Mouse (Mus musculus): Measurements from ENCODE around the gene Cyp1a2. TPM values are rescaled to one million over a fixed set of nuclear protein-coding genes. Genes with fewer than 3 reads are reported as not detected.
A peak's percentile ranks its signal among the peaks of the same experiment; 100 is the strongest.

Cyp1a2 gene
- polyA plus RNA-seq, 1 experiment from 2014 or later = not detected

GRCm38 (mm10) chr9:57668277-57668676 is 15.2 kb downstream of the Cyp1a2 start:
- no peaks in the 10 kb centered on the region for H3K27me3 ChIP-seq (replicated peaks; ENCODE audit: low read depth, poor library complexity, severe bottlenecking)
- H3K4me1 ChIP-seq = no peaks in the 10 kb centered on the region
- 43% methylated on average over 1 of the region's 1 CpGs for WGBS

GRCm38 (mm10) chr9:57667817-57668216 is 15.7 kb downstream of the Cyp1a2 start:
- H3K36me3 ChIP-seq (replicated peaks) = no peaks in the 10 kb centered on the region
- no peak overlapping the region for H3K27ac ChIP-seq (replicated peaks)
- H3K27me3 ChIP-seq (replicated peaks; ENCODE audit: low read depth, poor library complexity, severe bottlenecking) = no peaks in the 10 kb centered on the region
- no peak for DNase-seq (ENCODE audit: low spot score)
- no peak overlapping the region for H3K4me3 ChIP-seq
- WGBS = 63% methylated on average over 11 of the region's 11 CpGs
- H3K4me1 ChIP-seq = no peaks in the 10 kb centered on the region
- H3K9me3 ChIP-seq = no peaks in the 10 kb centered on the region

More at GRCm38 (mm10) chr9:57668277-57668676, 15.2 kb downstream of the Cyp1a2 start:
- no peak overlapping the region for H3K27ac ChIP-seq (replicated peaks)
- no peak overlapping the region for H3K4me3 ChIP-seq
- H3K36me3 ChIP-seq (replicated peaks) = no peaks in the 10 kb centered on the region
- no peaks in the 10 kb centered on the region for H3K9me3 ChIP-seq
- no peak for DNase-seq (ENCODE audit: low spot score)

- Histone ChIP-seq H3K4me3 (no peak overlapping the region), H3K27ac (replicated peaks) (no peak overlapping the region), H3K36me3 (replicated peaks) (no peaks in the 10 kb centered on the region), H3K9me3 (no peaks in the 10 kb centered on the region), H3K4me1 (no peaks in the 10 kb centered on the region), H3K27me3 (replicated peaks; ENCODE audit: low read depth, poor library complexity, severe bottlenecking) (no peaks in the 10 kb centered on the region)
- 78% methylated on average over 3 of the region's 3 CpGs for WGBS
- no peak for DNase-seq (ENCODE audit: low spot score)
These were observed 16.4 kb downstream of the Cyp1a2 start for GRCm38 (mm10) chr9:57667136-57667535.

- 86% methylated on average over 8 of the region's 8 CpGs for WGBS
- Histone ChIP-seq H3K9me3 (no peaks in the 10 kb centered on the region), H3K27me3 (replicated peaks; ENCODE audit: low read depth, poor library complexity, severe bottlenecking) (no peaks in the 10 kb centered on the region), H3K36me3 (replicated peaks) (no peaks in the 10 kb centered on the region), H3K27ac (replicated peaks) (no peak overlapping the region), H3K4me3 (no peak overlapping the region), H3K4me1 (no peaks in the 10 kb centered on the region)
- DNase-seq (ENCODE audit: low spot score) = no peak
These were observed 17.0 kb downstream of the Cyp1a2 start for GRCm38 (mm10) chr9:57666536-57666935.

- no peak for DNase-seq (ENCODE audit: low spot score)
- 70% methylated on average over 7 of the region's 7 CpGs for WGBS
- Histone ChIP-seq H3K4me3 (no peak overlapping the region), H3K9me3 (no peaks in the 10 kb centered on the region), H3K4me1 (no peaks in the 10 kb centered on the region), H3K27me3 (replicated peaks; ENCODE audit: low read depth, poor library complexity, severe bottlenecking) (no peaks in the 10 kb centered on the region), H3K27ac (replicated peaks) (no peak overlapping the region), H3K36me3 (replicated peaks) (no peaks in the 10 kb centered on the region)
These were observed 18.9 kb downstream of the Cyp1a2 start for GRCm38 (mm10) chr9:57664616-57665015.

GRCm38 (mm10) chr9:57661552-57661951 is 22.0 kb downstream of the Cyp1a2 start:
- WGBS = 85% methylated on average over 3 of the region's 3 CpGs
- Histone ChIP-seq H3K27ac (replicated peaks) (no peak overlapping the region), H3K4me3 (no peak overlapping the region), H3K4me1 (no peaks in the 10 kb centered on the region), H3K27me3 (replicated peaks; ENCODE audit: low read depth, poor library complexity, severe bottlenecking) (no peaks in the 10 kb centered on the region), H3K9me3 (no peaks in the 10 kb centered on the region), H3K36me3 (replicated peaks) (no peaks in the 10 kb centered on the region)
- no peak for DNase-seq (ENCODE audit: low spot score)

- Histone ChIP-seq H3K27me3 (replicated peaks; ENCODE audit: low read depth, poor library complexity, severe bottlenecking) (no peaks in the 10 kb centered on the region), H3K27ac (replicated peaks) (0 out of 2 replicates have a peak overlapping the region, but pooled peaks have one; percentile 48), H3K9me3 (no peaks in the 10 kb centered on the region), H3K36me3 (replicated peaks) (no peaks in the 10 kb centered on the region), H3K4me1 (peaks cover 8% of the 10 kb centered on the region), H3K4me3 (no peak overlapping the region)
- no peak for DNase-seq (ENCODE audit: low spot score)
- 80% methylated on average over 6 of the region's 6 CpGs for WGBS
These were observed 23.0 kb downstream of the Cyp1a2 start for GRCm38 (mm10) chr9:57660501-57660900.

GRCm38 (mm10) chr9:57659774-57660173 is 23.7 kb downstream of the Cyp1a2 start:
- H3K27me3 ChIP-seq (replicated peaks; ENCODE audit: low read depth, poor library complexity, severe bottlenecking) = peaks cover 5% of the 10 kb centered on the region
- no peaks in the 10 kb centered on the region for H3K36me3 ChIP-seq (replicated peaks)
- no peak overlapping the region for H3K4me3 ChIP-seq
- no peaks in the 10 kb centered on the region for H3K9me3 ChIP-seq
- 26% methylated on average over 4 of the region's 4 CpGs for WGBS
- peaks cover 8% of the 10 kb centered on the region for H3K4me1 ChIP-seq
- H3K27ac ChIP-seq (replicated peaks) = peak overlapping the region; percentile 48; the same call in 1 of the 2 replicates
- DNase-seq (ENCODE audit: low spot score) = peak; percentile 73

GRCm38 (mm10) chr9:57658970-57659369 is 24.5 kb downstream of the Cyp1a2 start:
- DNase-seq (ENCODE audit: low spot score) = no peak
- H3K27me3 ChIP-seq (replicated peaks; ENCODE audit: low read depth, poor library complexity, severe bottlenecking) = peaks cover 13% of the 10 kb centered on the region
- no peak overlapping the region for H3K27ac ChIP-seq (replicated peaks)
- WGBS = 80% methylated on average over 4 of the region's 4 CpGs
- H3K9me3 ChIP-seq = no peaks in the 10 kb centered on the region
- peaks cover 12% of the 10 kb centered on the region for H3K4me1 ChIP-seq
- no peak overlapping the region for H3K4me3 ChIP-seq
- no peaks in the 10 kb centered on the region for H3K36me3 ChIP-seq (replicated peaks)

GRCm38 (mm10) chr9:57657843-57658242 is 25.7 kb downstream of the Cyp1a2 start:
- no peak overlapping the region for H3K4me3 ChIP-seq
- H3K27me3 ChIP-seq (replicated peaks; ENCODE audit: low read depth, poor library complexity, severe bottlenecking) = peaks cover 24% of the 10 kb centered on the region
- H3K27ac ChIP-seq (replicated peaks) = no peak overlapping the region
- H3K36me3 ChIP-seq (replicated peaks) = no peaks in the 10 kb centered on the region
- DNase-seq (ENCODE audit: low spot score) = no peak
- peaks cover 23% of the 10 kb centered on the region for H3K4me1 ChIP-seq
- WGBS = 58% methylated on average over 4 of the region's 4 CpGs
- no peaks in the 10 kb centered on the region for H3K9me3 ChIP-seq

GRCm38 (mm10) chr9:57656631-57657350 is 26.7 kb downstream of the Cyp1a2 start:
- H3K36me3 ChIP-seq (replicated peaks) = no peaks in the 10 kb centered on the region
- no peaks in the 10 kb centered on the region for H3K9me3 ChIP-seq
- no peak overlapping the region for H3K27ac ChIP-seq (replicated peaks)
- WGBS = 86% methylated on average over 19 of the region's 19 CpGs
- no peak overlapping the region for H3K4me3 ChIP-seq
- DNase-seq (ENCODE audit: low spot score) = no peak
- peaks cover 32% of the 10 kb centered on the region for H3K4me1 ChIP-seq
- peaks cover 27% of the 10 kb centered on the region for H3K27me3 ChIP-seq (replicated peaks; ENCODE audit: low read depth, poor library complexity, severe bottlenecking)

GRCm38 (mm10) chr9:57655749-57656148 is 27.8 kb downstream of the Cyp1a2 start:
- 2% methylated on average over 11 of the region's 11 CpGs for WGBS
- H3K9me3 ChIP-seq = no peaks in the 10 kb centered on the region
- peak; percentile 93 for DNase-seq (ENCODE audit: low spot score)
- H3K4me3 ChIP-seq = peak overlapping the region; percentile 37
- peak overlapping the region; percentile 30 for H3K27ac ChIP-seq (replicated peaks)
- H3K36me3 ChIP-seq (replicated peaks) = no peaks in the 10 kb centered on the region
- H3K4me1 ChIP-seq = peaks cover 43% of the 10 kb centered on the region
- H3K27me3 ChIP-seq (replicated peaks; ENCODE audit: low read depth, poor library complexity, severe bottlenecking) = peaks cover 34% of the 10 kb centered on the region

- H3K27me3 ChIP-seq (replicated peaks; ENCODE audit: low read depth, poor library complexity, severe bottlenecking) = peaks cover 34% of the 10 kb centered on the region
These were observed 28.5 kb downstream of the Cyp1a2 start for GRCm38 (mm10) chr9:57654966-57655365.

More at GRCm38 (mm10) chr9:57654966-57655365, 28.5 kb downstream of the Cyp1a2 start:
- H3K9me3 ChIP-seq = no peaks in the 10 kb centered on the region
- no peaks in the 10 kb centered on the region for H3K36me3 ChIP-seq (replicated peaks)
- H3K4me1 ChIP-seq = peaks cover 50% of the 10 kb centered on the region
- H3K4me3 ChIP-seq = no peak overlapping the region
- no peak overlapping the region for H3K27ac ChIP-seq (replicated peaks)
- WGBS = 91% methylated on average over 1 of the region's 1 CpGs
- DNase-seq (ENCODE audit: low spot score) = no peak

Measured in embryonic facial prominence, embryonic 10.5 days (tissue).